Mouse (Mus musculus) granulocyte monocyte progenitor cell, adult 5-6 weeks (primary cell): ENCODE data around the gene Piezo1. TPM values are rescaled to one million over a fixed set of nuclear protein-coding genes. Genes with fewer than 3 reads are reported as not detected.

Experiments
- ATAC-seq: replicated peaks from 2 replicates; pipeline ENCODE4 v1.8.0; 2016; ENCODE audit warnings: mild to moderate bottlenecking, moderate TSS enrichment, inconsistent platforms; ENCODE audit not compliant: poor library complexity, severe bottlenecking
- total RNA-seq, 2 experiments: library from RNA; stranded (forward) in 1 of 2; stranded (reverse) in 1 of 2; fragments of 200-712, 200-1000 nt in 1 of 2; fragments of >200 nt in 1 of 2; fragmentation: Nextera tagmentation in 1 of 2; gene quantifications; 2 replicates each; pipeline ENCODE4 v1.2.3; 2014 to 2017

Piezo1 gene
- total RNA-seq, 2 experiments from 2014 or later = 19.4 to 22.4 TPM

GRCm38 (mm10) chr8:122547815-122548214 lies 3.3 kb downstream of the Piezo1 start:
- ATAC-seq = peak; percentile 83

- no peak for ATAC-seq
These were observed 4.2 kb downstream of the Piezo1 start for GRCm38 (mm10) chr8:122546811-122547453.

- ATAC-seq = no peak
These were observed 4.9 kb downstream of the Piezo1 start for GRCm38 (mm10) chr8:122546066-122546755.

GRCm38 (mm10) chr8:122544138-122544537 lies 7.0 kb downstream of the Piezo1 start:
- ATAC-seq = no peak

- no peak for ATAC-seq
These were observed 12.6 kb downstream of the Piezo1 start for GRCm38 (mm10) chr8:122538310-122539076.

GRCm38 (mm10) chr8:122537812-122538211 lies 13.3 kb downstream of the Piezo1 start:
- no peak for ATAC-seq

- no peak for ATAC-seq
These were observed 14.1 kb downstream of the Piezo1 start for GRCm38 (mm10) chr8:122537033-122537432.

- no peak for ATAC-seq
These were observed 19.8 kb downstream of the Piezo1 start for GRCm38 (mm10) chr8:122531312-122531711.

- ATAC-seq = no peak
These were observed 22.0 kb downstream of the Piezo1 start for GRCm38 (mm10) chr8:122529159-122529558.

- ATAC-seq = no peak
These were observed 23.2 kb downstream of the Piezo1 start for GRCm38 (mm10) chr8:122527937-122528336.

- no peak for ATAC-seq
These were observed 24.5 kb downstream of the Piezo1 start for GRCm38 (mm10) chr8:122526526-122527170.

- ATAC-seq = no peak
These were observed 25.0 kb downstream of the Piezo1 start for GRCm38 (mm10) chr8:122526084-122526483.

- ATAC-seq = no peak
These were observed 26.1 kb downstream of the Piezo1 start for GRCm38 (mm10) chr8:122525004-122525403.

GRCm38 (mm10) chr8:122524506-122524905 lies 26.6 kb downstream of the Piezo1 start:
- no peak for ATAC-seq

GRCm38 (mm10) chr8:122523652-122524360 lies 27.3 kb downstream of the Piezo1 start:
- ATAC-seq = no peak

GRCm38 (mm10) chr8:122522796-122523651 lies 28.1 kb downstream of the Piezo1 start:
- peak; percentile 19; the same call in 1 of the 2 replicates for ATAC-seq

- no peak for ATAC-seq
These were observed 30.5 kb downstream of the Piezo1 start for GRCm38 (mm10) chr8:122520611-122521010.

GRCm38 (mm10) chr8:122517541-122518190 lies 33.5 kb downstream of the Piezo1 start:
- ATAC-seq = no peak

- ATAC-seq = no peak
These were observed 35.4 kb downstream of the Piezo1 start for GRCm38 (mm10) chr8:122515699-122516098.
